Comparison of ENCODE assay signal across 12 mouse cellular contexts in genomic region chr2:127108986-127109385, GRCm38 (mm10).
"Had no signal": no experiment of that assay in that cellular context is flagged by ENCODE, and none has a peak within 500 bp of the region (broad histone marks: within the 10 kb centered on the region; RNA-seq: fewer than 3 reads in every experiment).

No protein-coding gene starts in this region.

- DNase-seq: gastrocnemius, adult 2 months; gastrocnemius, postnatal 10 days; gastrocnemius, postnatal 25 days; heart, adult 18-20 months; heart, postnatal 14 days; heart, postnatal 36 days; kidney, adult 11 months; kidney, adult 9 months; kidney, postnatal 25 days; layer of hippocampus, adult 9-11 months; layer of hippocampus, postnatal 36 days; left cerebral cortex, postnatal 4 days had no signal
